Mouse (Mus musculus) brain, embryonic 18.5 days (tissue): ENCODE measurements at regions not wholly inside any gene's neighbourhood (a gene's known extent, or its start where the extent isn't known, plus 50 kb on each side); places are given as distances from the start of the nearest gene placed in this dataset.

Experiments
- DNase-seq: peaks from one replicate; pipeline ENCODE4 v3.0.0-alpha.2; 2012; ENCODE audit warnings: low read depth, low spot score

DNA sequence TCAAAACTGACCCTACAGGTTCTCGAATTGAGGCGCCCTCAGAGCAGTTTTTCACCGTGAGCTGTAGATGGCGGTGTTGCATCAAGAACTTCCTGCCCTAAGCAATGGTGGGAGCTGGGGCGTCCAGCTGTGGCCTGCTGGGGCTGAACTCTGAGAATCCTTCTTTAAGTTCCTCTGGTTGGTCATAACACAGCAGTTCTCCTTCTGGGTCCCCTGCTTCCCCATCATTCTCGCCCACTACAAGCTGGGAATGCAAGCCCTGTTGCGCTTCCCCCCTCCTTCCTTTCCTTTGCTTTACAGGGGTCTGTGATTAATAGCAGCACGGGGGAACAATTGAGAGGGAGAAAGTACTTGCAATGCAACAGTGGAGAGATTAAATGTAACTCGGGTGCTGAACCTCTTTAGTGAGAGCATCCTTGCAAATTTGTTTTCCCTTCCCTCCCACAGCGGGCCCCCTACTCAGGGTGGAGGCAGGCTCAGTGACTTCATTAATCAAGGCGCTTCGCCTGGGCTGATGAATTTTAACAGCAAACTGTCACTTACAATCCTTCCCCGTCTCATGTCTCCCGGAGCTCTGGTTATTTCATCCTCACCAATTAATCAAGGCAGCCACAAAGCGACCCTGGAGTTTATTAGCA, 794.3 kb upstream of the Api5 start:
- peak; percentile 49 for DNase-seq

DNA sequence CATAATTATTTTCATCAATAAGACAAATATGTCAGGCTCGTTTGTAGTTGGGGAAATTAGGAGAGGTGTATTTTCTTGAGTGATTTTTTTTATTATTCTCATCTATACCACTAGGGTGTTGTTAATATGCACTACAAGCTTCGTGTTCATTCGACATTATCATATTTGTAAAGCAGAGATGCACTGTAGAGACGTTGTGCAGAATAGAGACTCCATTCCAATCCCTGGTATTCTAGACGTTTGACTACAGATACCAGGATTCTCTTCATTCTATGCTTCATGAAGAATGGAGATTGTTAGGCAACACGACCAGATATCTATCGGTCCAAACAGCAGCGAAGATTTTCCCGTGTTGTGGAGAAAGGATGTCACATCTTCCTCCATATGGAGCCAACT, 793.8 kb upstream of the Api5 start:
- DNase-seq: no peak

DNA sequence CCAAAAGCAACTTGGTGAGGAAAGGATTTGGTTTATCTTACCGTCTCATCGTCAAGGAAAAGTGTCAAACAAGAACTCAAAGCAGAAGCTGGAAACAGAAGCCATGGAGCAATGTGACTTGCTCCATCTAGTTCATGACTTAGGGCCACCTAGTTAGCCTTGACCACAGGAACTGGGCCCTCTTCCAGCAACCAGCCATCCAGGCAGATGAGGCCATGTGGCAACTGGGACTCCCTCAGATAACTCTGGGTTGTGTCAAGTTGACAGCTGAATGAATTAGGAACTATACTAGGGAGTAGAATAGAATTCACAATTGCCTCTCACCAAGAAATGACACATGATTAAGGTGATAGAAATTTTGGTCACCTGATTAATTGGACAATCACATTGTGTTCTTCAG, 791.5 kb upstream of the Api5 start:
- no peak for DNase-seq

DNA sequence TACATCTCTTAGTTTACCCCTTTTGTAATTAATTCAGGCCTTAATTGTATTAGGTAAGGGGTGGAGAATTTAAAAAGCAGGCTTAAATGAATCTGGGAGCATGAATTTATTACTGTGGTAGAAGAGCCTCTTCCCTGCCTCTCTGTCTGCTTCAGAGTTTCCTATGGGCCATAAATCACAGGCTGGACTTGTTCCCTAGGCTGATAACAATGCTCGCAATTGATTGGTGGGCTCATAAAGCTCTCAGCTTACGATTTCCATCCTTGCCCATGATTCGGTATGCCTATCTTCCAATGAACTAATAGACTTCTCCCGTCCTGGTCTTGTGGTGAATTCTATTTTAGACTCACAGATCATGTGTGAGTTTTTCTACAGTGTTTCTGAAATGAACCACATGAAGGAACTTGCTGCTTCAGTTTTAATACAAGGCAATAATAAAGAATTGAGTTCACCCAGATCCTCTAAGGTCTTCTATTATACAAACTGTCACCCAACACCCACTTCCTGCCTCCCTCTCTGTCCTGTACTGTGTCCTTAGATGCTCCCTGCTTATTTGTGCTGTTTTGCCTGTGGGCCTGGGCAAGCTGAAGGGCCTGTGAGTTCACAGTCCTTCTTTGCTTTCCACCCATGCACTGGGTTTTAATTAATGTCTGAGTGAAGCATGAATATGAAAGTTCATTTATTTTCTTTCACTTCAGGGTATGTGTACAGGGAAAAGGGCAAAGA, 772.4 kb upstream of the Api5 start:
- DNase-seq: no peak
